9 mouse cellular contexts compared by ENCODE assay signal in genomic region chr6:85477366-85477917, GRCm38 (mm10). TPM values are rescaled to one million over a fixed set of nuclear protein-coding genes. Genes with fewer than 3 reads are reported as not detected.
A peak's percentile ranks its signal among the peaks of the same experiment; 100 is the strongest.
DNase-seq lines count a peak whose midpoint lies in the region; ATAC-seq lines count a peak whose summit lies in the region.
"Had no signal": no experiment of that assay in that cellular context is flagged by ENCODE, and none has a peak within 500 bp of the region (broad histone marks: within the 10 kb centered on the region; RNA-seq: fewer than 3 reads in every experiment).

No protein-coding gene starts in this region.

- peak; percentile 69 for ATAC-seq in erythroblast, adult 5-6 weeks (replicated peaks; ENCODE audit: low FRiP score, poor library complexity, severe bottlenecking)
- no peak for ATAC-seq in inflammation-experienced regulatory T-cells, adult 6 months
- ATAC-seq in monocyte, adult 5-6 weeks (replicated peaks; ENCODE audit: insufficient number of reproducible peaks, low FRiP score, low TSS enrichment, poor library complexity, severe bottlenecking), result no peak; the same call in 1 of the 2 replicates

- peak; percentile 33 for DNase-seq in kidney, postnatal 10 days
- no peak for DNase-seq in kidney, adult 11 months
- DNase-seq in T-cell, adult 2 months (ENCODE audit: low spot score), result peak; percentile 16
- peak; percentile 42 for DNase-seq in mesoderm, embryonic 11.5 days (ENCODE audit: low read depth, low spot score)
- DNase-seq in ovary, adult 18-20 months (ENCODE audit: low spot score), result no peak

RNA-seq across cellular contexts. Expression of gene Fbxo41, which starts 25.4 kb away (rescaled TPM):
- total RNA-seq in erythroblast, adult 5-6 weeks (2015; ENCODE audit: low replicate concordance), result not detected in 2 replicates
- not detected in 2 replicates for total RNA-seq in erythroblast, adult 5-6 weeks (2017; ENCODE audit: low replicate concordance)
- under 1 TPM in 2 of 3 experiments, not detected in 1; 0.11 to 0.38 TPM for polyA plus RNA-seq in inflammation-experienced regulatory T-cells, adult 6 months (2017; shearing (Covaris generic))
- not detected in 3 replicates for total RNA-seq in monocyte, adult 5-6 weeks (2017)

RNA-seq across cellular contexts. Expression of gene Pradc1, which starts 25.7 kb away (rescaled TPM):
- 13.8 TPM in 2 replicates for total RNA-seq in erythroblast, adult 5-6 weeks (2015; ENCODE audit: low replicate concordance)
- 5.7 and 8.1 TPM in 2 replicates for total RNA-seq in erythroblast, adult 5-6 weeks (2017; ENCODE audit: low replicate concordance)
- polyA plus RNA-seq in inflammation-experienced regulatory T-cells, adult 6 months (2017; shearing (Covaris generic)), result 10 to 100 TPM; 14.2 to 23.1 (median 16.5) TPM
- total RNA-seq in monocyte, adult 5-6 weeks (2017), result 8.6 to 11.3 TPM (median 10.1 TPM) in 3 replicates

RNA-seq across cellular contexts. Expression of gene Cct7, which starts 26.1 kb away (rescaled TPM):
- total RNA-seq in erythroblast, adult 5-6 weeks (2015; ENCODE audit: low replicate concordance), result 91.3 and 115 TPM in 2 replicates
- total RNA-seq in erythroblast, adult 5-6 weeks (2017; ENCODE audit: low replicate concordance), result 95.1 and 135 TPM in 2 replicates
- polyA plus RNA-seq in inflammation-experienced regulatory T-cells, adult 6 months (2017; shearing (Covaris generic)), result 100 to 1,000 TPM; 319 to 323 (median 322) TPM
- total RNA-seq in monocyte, adult 5-6 weeks (2017), result 150 to 194 TPM (median 161 TPM) in 3 replicates

RNA-seq across cellular contexts. Expression of gene Egr4, which starts 35.9 kb away (rescaled TPM):
- total RNA-seq in erythroblast, adult 5-6 weeks (2015; ENCODE audit: low replicate concordance), result not detected in 2 replicates
- total RNA-seq in erythroblast, adult 5-6 weeks (2017; ENCODE audit: low replicate concordance), result not detected in 2 replicates
- not detected for polyA plus RNA-seq in inflammation-experienced regulatory T-cells, adult 6 months (2017; shearing (Covaris generic))
- total RNA-seq in monocyte, adult 5-6 weeks (2017), result not detected in 3 replicates
- polyA plus RNA-seq: heart, embryonic 15.5 days had no signal

RNA-seq across cellular contexts. Expression of gene Smyd5, which starts 45.7 kb away (rescaled TPM):
- 1.5 TPM in 2 replicates for total RNA-seq in erythroblast, adult 5-6 weeks (2015; ENCODE audit: low replicate concordance)
- 4.0 and 14.1 TPM in 2 replicates for total RNA-seq in erythroblast, adult 5-6 weeks (2017; ENCODE audit: low replicate concordance)
- 10 to 100 TPM; 18.7 to 31.4 (median 28.0) TPM for polyA plus RNA-seq in inflammation-experienced regulatory T-cells, adult 6 months (2017; shearing (Covaris generic))
- total RNA-seq in monocyte, adult 5-6 weeks (2017), result 19.5 to 21.8 TPM (median 20.2 TPM) in 3 replicates

Comparison
In these comparisons a context has a peak if more than half of its experiments do, and no peak if none do; other contexts are left out.
1. DNase-seq: peak in kidney, postnatal 10 days (single experiment), T-cell, adult 2 months (single experiment) and mesoderm, embryonic 11.5 days (single experiment); none in kidney, adult 11 months (single experiment) and ovary, adult 18-20 months (single experiment).